Comparison of ENCODE assay signal across 11 mouse cellular contexts in the genomic region with DNA sequence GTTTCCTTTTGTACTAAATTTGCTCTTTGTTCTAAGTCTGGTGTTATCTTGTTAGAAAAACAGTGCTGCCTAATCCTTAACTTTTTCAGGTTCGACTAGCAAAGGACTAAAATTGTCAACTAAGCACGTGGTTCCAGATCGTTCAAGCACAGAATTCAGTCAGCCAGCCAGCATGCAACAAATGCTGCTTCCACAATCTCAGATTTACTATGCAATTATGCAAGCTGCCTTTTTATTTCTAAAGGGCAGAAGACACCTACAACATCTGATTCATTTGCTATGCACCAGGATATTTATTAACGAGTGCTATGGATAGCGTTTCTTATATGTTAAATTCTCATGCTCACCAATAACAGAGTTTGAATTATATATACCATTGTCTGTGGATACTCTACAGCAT. TPM values are rescaled to one million over a fixed set of nuclear protein-coding genes. Genes with fewer than 3 reads are reported as not detected.
DNase-seq lines count a peak whose midpoint lies in the region; ATAC-seq lines count a peak whose summit lies in the region.
"Had no signal": no experiment of that assay in that cellular context is flagged by ENCODE, and none has a peak within 500 bp of the region (broad histone marks: within the 10 kb centered on the region; RNA-seq: fewer than 3 reads in every experiment).

No protein-coding gene starts in this region.

- WGBS in kidney, embryonic 15.5 days: 40% methylated on average over 5 of the region's 5 CpGs
- 31% methylated on average over 5 of the region's 5 CpGs for WGBS in forebrain, embryonic 15.5 days
- 35% methylated on average over 5 of the region's 5 CpGs for WGBS in hindbrain, embryonic 16.5 days
- whole genome bisulfite sequencing in neural tube, embryonic 13.5 days: 36% methylated on average over 5 of the region's 5 CpGs

- H3K36me3 ChIP-seq in kidney, embryonic 15.5 days: no peaks in the 10 kb centered on the region
- H3K36me3 ChIP-seq in forebrain, embryonic 15.5 days: no peaks in the 10 kb centered on the region
- no peaks in the 10 kb centered on the region for H3K36me3 ChIP-seq in hindbrain, embryonic 16.5 days (ENCODE audit: control insufficient read depth, insufficient read depth, low read length)
- H3K36me3 ChIP-seq in neural tube, embryonic 13.5 days: 0 out of 2 replicates have a peak, but pooled peaks cover 9% of the 10 kb centered on the region
- H3K36me3 ChIP-seq: embryonic facial prominence, embryonic 15.5 days; lung, embryonic 15.5 days had no signal

- no peaks in the 10 kb centered on the region for H3K27me3 ChIP-seq in kidney, embryonic 15.5 days
- no peaks in the 10 kb centered on the region for H3K27me3 ChIP-seq in forebrain, embryonic 15.5 days
- H3K27me3 ChIP-seq in hindbrain, embryonic 16.5 days (replicated peaks; ENCODE audit: control insufficient read depth, insufficient read depth, low read length): no peaks in the 10 kb centered on the region
- H3K27me3 ChIP-seq in neural tube, embryonic 13.5 days: no peaks in the 10 kb centered on the region
- H3K27me3 ChIP-seq: embryonic facial prominence, embryonic 15.5 days had no signal

- peak overlapping the region; percentile 94 for H3K4me2 ChIP-seq in kidney, embryonic 15.5 days
- peak overlapping the region; percentile 70 for H3K4me2 ChIP-seq in forebrain, embryonic 15.5 days (replicated peaks)
- H3K4me2 ChIP-seq in hindbrain, embryonic 16.5 days (ENCODE audit: low read length): peak overlapping the region; percentile 67
- peak overlapping the region; percentile 83 for H3K4me2 ChIP-seq in neural tube, embryonic 13.5 days

- no peak for ATAC-seq in kidney, embryonic 15.5 days (replicated peaks; ENCODE audit: low FRiP score)
- ATAC-seq in forebrain, embryonic 15.5 days (replicated peaks): no peak
- ATAC-seq in hindbrain, embryonic 16.5 days: no peak
- no peak for ATAC-seq in neural tube, embryonic 13.5 days (ENCODE audit: low read depth)
- ATAC-seq in granulocyte monocyte progenitor cell, adult 5-6 weeks (replicated peaks; ENCODE audit: poor library complexity, severe bottlenecking): no peak

- no peak overlapping the region for H3K4me3 ChIP-seq in kidney, embryonic 15.5 days (replicated peaks)
- H3K4me3 ChIP-seq in forebrain, embryonic 15.5 days: peak overlapping the region; percentile 84
- H3K4me3 ChIP-seq in hindbrain, embryonic 16.5 days (ENCODE audit: low read length): peak overlapping the region; percentile 83
- peak overlapping the region; percentile 94 for H3K4me3 ChIP-seq in neural tube, embryonic 13.5 days

- no peak overlapping the region for H3K27ac ChIP-seq in kidney, embryonic 15.5 days
- H3K27ac ChIP-seq in forebrain, embryonic 15.5 days (replicated peaks): peak overlapping the region; percentile 95; the same call in 1 of the 2 replicates
- no peak overlapping the region for H3K27ac ChIP-seq in hindbrain, embryonic 16.5 days (ENCODE audit: low read depth, low read length)
- H3K27ac ChIP-seq in neural tube, embryonic 13.5 days (replicated peaks): no peak overlapping the region

- DNase-seq in kidney, adult 8-10 months: no peak
- DNase-seq in urinary bladder, postnatal 36 days (ENCODE audit: low spot score in 2 of 2): no peak
- DNase-seq: heart, adult 11 months; right cerebral cortex, postnatal 14 days had no signal

- peaks cover 31% of the 10 kb centered on the region for H3K4me1 ChIP-seq in kidney, embryonic 15.5 days
- H3K4me1 ChIP-seq in forebrain, embryonic 15.5 days: peaks cover 47% of the 10 kb centered on the region
- peaks cover 30% of the 10 kb centered on the region for H3K4me1 ChIP-seq in hindbrain, embryonic 16.5 days (ENCODE audit: control insufficient read depth, insufficient read depth, low read depth, low read length)
- H3K4me1 ChIP-seq in neural tube, embryonic 13.5 days (replicated peaks): peaks cover 62% of the 10 kb centered on the region

- H3K9me3 ChIP-seq in kidney, embryonic 15.5 days (replicated peaks): no peaks in the 10 kb centered on the region
- no peaks in the 10 kb centered on the region for H3K9me3 ChIP-seq in forebrain, embryonic 15.5 days
- no peaks in the 10 kb centered on the region for H3K9me3 ChIP-seq in hindbrain, embryonic 16.5 days (ENCODE audit: control insufficient read depth, low read length)
- no peaks in the 10 kb centered on the region for H3K9me3 ChIP-seq in neural tube, embryonic 13.5 days
- H3K9me3 ChIP-seq: embryonic facial prominence, embryonic 15.5 days; lung, embryonic 15.5 days had no signal

- H3K9ac ChIP-seq in kidney, embryonic 15.5 days: no peak overlapping the region
- peak overlapping the region; percentile 96 for H3K9ac ChIP-seq in forebrain, embryonic 15.5 days (replicated peaks)
- no peak overlapping the region for H3K9ac ChIP-seq in hindbrain, embryonic 16.5 days (ENCODE audit: low read depth, low read length)
- H3K9ac ChIP-seq in neural tube, embryonic 13.5 days: peak overlapping the region; percentile 99
- H3K9ac ChIP-seq: lung, embryonic 15.5 days had no signal

RNA-seq across cellular contexts. Expression of gene Ncam1, which starts 2.8 kb away (rescaled TPM):
- 163 and 166 TPM in 2 replicates for polyA plus RNA-seq in kidney, embryonic 15.5 days (2015; fragmentation: Nextera tagmentation; extraction: Ambion mirVana)
- polyA plus RNA-seq in forebrain, embryonic 15.5 days (2015; fragmentation: Nextera tagmentation; extraction: Ambion mirVana): 356 and 370 TPM in 2 replicates
- 450 and 495 TPM in 2 replicates for polyA plus RNA-seq in hindbrain, embryonic 16.5 days (2015; fragmentation: Nextera tagmentation; extraction: Ambion mirVana)
- polyA plus RNA-seq in neural tube, embryonic 13.5 days (2015; fragmentation: Nextera tagmentation; extraction: Ambion mirVana): 450 and 454 TPM in 2 replicates
- total RNA-seq in granulocyte monocyte progenitor cell, adult 5-6 weeks (2014; fragmentation: Nextera tagmentation): 4.7 and 12.8 TPM in 2 replicates
- 14.4 and 15.8 TPM in 2 replicates for total RNA-seq in granulocyte monocyte progenitor cell, adult 5-6 weeks (2017)

Comparison
In these comparisons a context has a peak if more than half of its experiments do, and no peak if none do; other contexts are left out.
1. H3K9ac ChIP-seq: peak in forebrain, embryonic 15.5 days (single experiment) and neural tube, embryonic 13.5 days (single experiment); none in kidney, embryonic 15.5 days (single experiment) and hindbrain, embryonic 16.5 days (single experiment).
2. Peak in every context shown above with its lines, with median percentiles within 50 percentile points of each other: H3K4me2 ChIP-seq.